Mouse (Mus musculus): ENCODE measurements at regions not wholly inside any gene's neighbourhood (a gene's known extent, or its start where the extent isn't known, plus 50 kb on each side); places are given as distances from the start of the nearest gene placed in this dataset.

- TF ChIP-seq TCF12 (IDR thresholded peaks at IDR 0.05; ENCODE audit: insufficient read depth, poor library complexity, severe bottlenecking): no peak
- no peak for TF ChIP-seq POLR2A (IDR thresholded peaks at IDR 0.05; ENCODE audit: insufficient read length, low read depth)
- TF ChIP-seq REST (IDR thresholded peaks at IDR 0.05; ENCODE audit: insufficient read depth, insufficient read length): no peak
- TF ChIP-seq USF1 (IDR thresholded peaks at IDR 0.05; ENCODE audit: low read depth): no peak
- TF ChIP-seq E2F4 (IDR thresholded peaks at IDR 0.05; ENCODE audit: insufficient read depth): no peak
- TF ChIP-seq MYOD1 (IDR thresholded peaks at IDR 0.05; ENCODE audit: control insufficient read depth in 1 of 3, insufficient read length in 2 of 3, low read depth in 2 of 3): no peak
Observed at GRCm38 (mm10) chr17:73053479-73054215, 54.1 kb upstream of the Lclat1 start.

Measured in myocyte (in vitro differentiated cells).